Mouse (Mus musculus) megakaryocyte, embryonic 14.5 days (primary cell): ENCODE results near the gene Lrch3.
"Not testable (repeated sequence)": the region's sequence is repeated elsewhere in the genome, so short reads cannot be mapped to it uniquely, and the experiment has no call there.

Source experiments
- FLI1 ChIP-seq: IDR thresholded peaks from 2 replicates; pipeline ENCODE4 v1.6.1; 2012; ENCODE audit warnings: low read length, inconsistent platforms, mixed read lengths
- GATA1 ChIP-seq: IDR thresholded peaks from 3 replicates; pipeline ENCODE4 v1.6.1; 2012; ENCODE audit warnings: mixed read lengths, low read length, inconsistent platforms, borderline replicate concordance

- not testable (repeated sequence) for TF ChIP-seq GATA1, FLI1
Measured at GRCm38 (mm10) chr16:33054927-33055326, 141.0 kb downstream of the Lrch3 start.
